Mouse (Mus musculus) lung, adult 10 weeks (tissue): ENCODE measurements around the gene Mmp28. TPM values are rescaled to one million over a fixed set of nuclear protein-coding genes. Genes with fewer than 3 reads are reported as not detected.

ENCODE experiments used
- polyA plus RNA-seq: library from polyadenylated mRNA; stranded (reverse); fragments of 350-450 nt; fragmentation: Illumina TruSeq; extraction: RNeasy Lipid Tissue Mini Kit (QIAGEN cat#74804); gene quantifications from one replicate; pipeline ENCODE4 v1.2.3, GENCODE M21; 2014; ENCODE audit warnings: low read depth, low replicate concordance; ENCODE audit not compliant: insufficient read depth

The Mmp28 gene
- 7.7 TPM for polyA plus RNA-seq

GRCm38 (mm10) chr11:83462711-83463244 lies at the start of gene Mmp28:
TSS of gene Mmp28 (minus strand) at chr11:83463071.

GRCm38 (mm10) chr11:83472324-83473234 lies 9.7 kb upstream of the Mmp28 start, which contains the start of gene Taf15:
TSS of gene Taf15 (plus strand) at chr11:83473086.

DNA sequence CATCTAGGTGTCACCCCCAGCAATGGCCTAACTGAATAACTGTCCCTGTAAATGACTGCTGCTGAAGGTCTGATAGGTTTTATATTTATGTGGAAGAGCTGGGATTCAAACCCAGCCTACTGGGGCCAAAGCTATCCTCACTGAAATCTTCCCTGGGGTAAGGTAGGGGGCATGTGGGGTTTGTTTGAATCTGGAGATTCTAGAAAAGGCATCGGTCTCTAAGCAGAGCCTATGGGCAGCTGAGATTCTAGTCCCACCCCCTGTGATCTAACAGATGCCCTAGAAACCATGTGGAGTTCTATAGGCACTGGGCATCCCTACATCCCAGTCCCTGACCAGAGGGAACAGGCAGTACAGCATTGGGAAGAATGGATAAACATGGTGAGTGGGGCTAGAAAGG lies 25.5 kb downstream of the Mmp28 start, which contains the start of gene 1700020L24Rik:
TSS of gene 1700020L24Rik (plus strand) at position 301 of the 400 bp plus-strand sequence.

GRCm38 (mm10) chr11:83429355-83429754 lies 33.5 kb downstream of the Mmp28 start, which contains the start of gene Gas2l2:
TSS of gene Gas2l2 (minus strand) at chr11:83429455.

DNA sequence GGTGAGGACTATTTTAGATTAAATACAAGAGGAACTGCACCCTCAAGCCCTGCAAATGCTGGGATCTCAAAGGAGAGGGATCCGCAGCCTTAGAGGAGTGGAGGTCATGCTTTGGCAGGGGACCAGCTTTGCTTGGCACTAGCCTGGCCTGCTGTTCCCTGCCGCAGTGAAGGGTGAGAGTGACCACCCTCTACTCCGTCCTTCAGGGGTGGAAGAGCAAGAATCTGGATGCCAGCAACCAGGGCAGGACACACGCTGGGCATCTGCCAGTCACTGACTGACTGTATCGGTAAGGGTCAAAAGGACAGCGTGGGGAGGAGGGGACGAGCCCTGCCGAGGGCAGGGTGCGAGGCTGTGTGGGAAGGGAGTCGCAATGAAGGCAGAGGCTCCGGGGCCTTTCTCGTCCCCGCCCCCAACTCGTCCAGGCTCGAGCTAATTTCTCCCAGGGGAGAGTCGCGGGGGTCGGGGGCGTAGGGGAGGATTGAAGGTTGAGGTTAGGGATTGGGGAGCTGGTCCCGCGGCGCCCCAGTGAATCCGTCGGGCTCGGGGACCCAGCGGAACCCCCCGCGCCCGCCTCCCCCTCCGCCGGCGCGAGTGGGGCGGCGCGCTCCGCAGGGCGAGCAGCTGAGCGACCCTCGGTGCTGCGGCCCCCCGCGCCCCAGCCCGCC lies 53.6 kb downstream of the Mmp28 start, which contains the start of gene Rasl10b:
TSS of gene Rasl10b (plus strand) at position 51 of the 668 bp plus-strand sequence.

Other genes with a start within 250 kb of the Mmp28 start
- not detected for gene Slfn14, start 176.3 kb downstream of the Mmp28 start, polyA plus RNA-seq
- gene Ap2b1, start 164.0 kb downstream of the Mmp28 start, polyA plus RNA-seq, result 29.8 TPM
- 6.6 TPM for gene Pex12, start 160.5 kb downstream of the Mmp28 start, polyA plus RNA-seq
- gene Rasl10b, start 53.9 kb downstream of the Mmp28 start, polyA plus RNA-seq, result 0.64 TPM
- 1.4 TPM for gene Gas2l2, start 33.6 kb downstream of the Mmp28 start, polyA plus RNA-seq
- 0.50 TPM for gene 1700020L24Rik, start 25.4 kb downstream of the Mmp28 start, polyA plus RNA-seq
- 38.2 TPM for gene Taf15, start 10.0 kb upstream of the Mmp28 start, polyA plus RNA-seq
- 0.12 TPM for gene Heatr9, start 59.1 kb upstream of the Mmp28 start, polyA plus RNA-seq
- 65.3 TPM for gene Ccl5, start 67.4 kb upstream of the Mmp28 start, polyA plus RNA-seq
- 39.2 TPM for gene Ccl9, start 115.6 kb upstream of the Mmp28 start, polyA plus RNA-seq
- gene Ccl6, start 130.0 kb upstream of the Mmp28 start, polyA plus RNA-seq, result 252 TPM
- not detected for gene Rpl9-ps1, start 182.6 kb upstream of the Mmp28 start, polyA plus RNA-seq
- gene Ccl3, start 186.3 kb upstream of the Mmp28 start, polyA plus RNA-seq, result 1.5 TPM
- gene Ccl4, start 199.5 kb upstream of the Mmp28 start, polyA plus RNA-seq, result 2.4 TPM
- gene Wfdc17, start 240.9 kb upstream of the Mmp28 start, polyA plus RNA-seq, result 59.1 TPM
- gene Wfdc18, start 245.9 kb upstream of the Mmp28 start, polyA plus RNA-seq, result not detected